Mouse (Mus musculus) cerebellum, adult 2 months (tissue): ENCODE measurements around the gene Cib3.

Experiments
- CTCF ChIP-seq: fragments of 200-500 bp; IDR thresholded peaks from 2 replicates; pipeline ENCODE4 v1.5.1; 2011; ENCODE audit warnings: low read depth, mild to moderate bottlenecking, control low read depth, low read length, moderate library complexity, borderline replicate concordance; ENCODE audit not compliant: insufficient read depth
- POLR2A ChIP-seq: fragments of 200-500 bp; IDR thresholded peaks from 2 replicates; pipeline ENCODE4 v1.6.1; 2011; ENCODE audit warnings: low read length, control low read depth, borderline replicate concordance; ENCODE audit not compliant: insufficient read depth

- TF ChIP-seq CTCF (no peak), POLR2A (no peak)
Measured at GRCm38 (mm10) chr8:72213536-72213935, 899 bp upstream of the Cib3 start, which contains the start of gene Gm11034.
